Mouse (Mus musculus): ENCODE measurements around the gene Phlda3.

DNA sequence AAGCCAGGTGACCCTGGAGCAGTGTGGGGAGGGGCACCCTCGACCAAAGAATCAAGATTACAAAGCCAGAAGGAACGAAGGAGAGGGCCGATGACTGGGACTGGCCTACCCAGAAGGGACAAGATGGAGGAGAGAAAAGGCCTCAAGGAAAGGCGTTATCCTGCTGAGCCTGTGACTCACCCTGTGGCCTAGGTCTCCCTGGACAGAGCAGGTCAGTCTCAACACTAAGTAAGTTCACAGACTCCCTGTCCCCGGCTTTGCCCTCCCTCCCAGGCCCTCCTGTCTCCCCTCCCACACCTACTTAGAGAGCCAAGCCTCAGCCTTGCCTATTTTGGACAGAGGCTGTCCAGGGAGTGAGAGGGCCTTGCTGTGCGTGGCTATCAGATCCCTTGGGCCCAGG, 45.9 kb upstream of the Phlda3 start, which contains the start of gene Csrp1:
- TF ChIP-seq POLR2A (IDR thresholded peaks at IDR 0.05; ENCODE audit: insufficient read depth, low read depth, low read length): no peak
- no peak for TF ChIP-seq CTCF (IDR thresholded peaks at IDR 0.05)
- no peak for TF ChIP-seq EP300 (IDR thresholded peaks at IDR 0.05; ENCODE audit: insufficient read depth, low read depth, low read length)
